Mouse (Mus musculus) small intestine, adult 2 months (tissue): ENCODE results near the gene Azin2. TPM values are rescaled to one million over a fixed set of nuclear protein-coding genes. Genes with fewer than 3 reads are reported as not detected.

Source experiments
- H3K27ac ChIP-seq: fragments of 200-500 bp; 2 replicates; pipeline ENCODE4 v1.5.1; 2012; ENCODE audit warnings: low read depth, low read length, control low read depth, inconsistent platforms; ENCODE audit not compliant: insufficient read depth
- H3K27me3 ChIP-seq: fragments of 200-500 bp; 2 replicates; pipeline ENCODE4 v1.6.1; 2012; ENCODE audit warnings: mild to moderate bottlenecking, moderate library complexity, low read length, inconsistent platforms; ENCODE audit not compliant: control insufficient read depth, insufficient read depth
- H3K36me3 ChIP-seq: fragments of 200-500 bp; 2 replicates; pipeline ENCODE4 v1.6.1; 2012; ENCODE audit warnings: mild to moderate bottlenecking, low read length, control low read depth, inconsistent platforms; ENCODE audit not compliant: control insufficient read depth, insufficient read depth
- H3K4me1 ChIP-seq: fragments of 200-500 bp; 2 replicates; pipeline ENCODE4 v1.6.1; 2012; ENCODE audit warnings: low read length, inconsistent platforms, mixed read lengths; ENCODE audit not compliant: control insufficient read depth, insufficient read depth, insufficient read length
- H3K4me3 ChIP-seq: fragments of 200-500 bp; 2 replicates; pipeline ENCODE4 v1.5.1; 2012; ENCODE audit warnings: low read depth, mild to moderate bottlenecking, control low read depth, inconsistent platforms, low read length, moderate library complexity
- CTCF ChIP-seq: fragments of 200-500 bp; IDR thresholded peaks from 2 replicates; pipeline ENCODE4 v1.5.1; 2012; ENCODE audit warnings: low read depth, mild to moderate bottlenecking, control low read depth, inconsistent platforms, low read length, moderate library complexity, mixed read lengths; ENCODE audit not compliant: insufficient replicate concordance, insufficient read length; ENCODE audit errors: extremely low read depth
- POLR2A ChIP-seq: fragments of 200-500 bp; IDR thresholded peaks from 2 replicates; pipeline ENCODE4 v1.6.1; 2012; ENCODE audit warnings: low read depth, mild to moderate bottlenecking, control low read depth, inconsistent platforms, low read length, moderate library complexity
- WGBS: fragments of 180-500 bp; shearing (Covaris S2); methylation state at CpG from one replicate; pipeline ENCODE4 v1.1.7; 2018; 5-methylcytosine and 5-hydroxymethylcytosine counted together
- polyA plus RNA-seq: library from polyadenylated mRNA; depleted of rRNA; stranded (reverse); fragments of >200 nt; gene quantifications from 2 replicates; pipeline ENCODE4 v1.2.3, GENCODE M21; 2012

The Azin2 gene
- polyA plus RNA-seq, 1 experiment, result 3.2 TPM

GRCm38 (mm10) chr4:128998401-128998800, 36.2 kb upstream of the Azin2 start:
- Histone ChIP-seq H3K4me1 (peaks cover 38% of the 10 kb centered on the region), H3K27ac (no peak overlapping the region)

GRCm38 (mm10) chr4:128997258-128997657, 35.0 kb upstream of the Azin2 start:
- Histone ChIP-seq H3K27me3 (no peaks in the 10 kb centered on the region), H3K4me3 (peak overlapping the region; percentile 8; the same call in 1 of the 2 replicates), H3K4me1 (peaks cover 39% of the 10 kb centered on the region), H3K36me3 (peaks cover 30% of the 10 kb centered on the region), H3K27ac (peak overlapping the region; percentile 60)
- TF ChIP-seq CTCF (no peak), POLR2A (no peak)
- 20% methylated on average over 8 of the region's 8 CpGs for WGBS

More at GRCm38 (mm10) chr4:128998401-128998800, 36.2 kb upstream of the Azin2 start:
- Histone ChIP-seq H3K36me3 (peaks cover 39% of the 10 kb centered on the region), H3K4me3 (no peak overlapping the region), H3K27me3 (no peaks in the 10 kb centered on the region)
- no peak for TF ChIP-seq POLR2A
- no peak for TF ChIP-seq CTCF
- WGBS, result 56% methylated on average over 8 of the region's 8 CpGs

- 15% methylated on average over 7 of the region's 7 CpGs for WGBS
- TF ChIP-seq CTCF, result no peak
- no peak for TF ChIP-seq POLR2A
- peak overlapping the region; percentile 96 for H3K27ac ChIP-seq
- H3K36me3 ChIP-seq, result peaks cover 18% of the 10 kb centered on the region
- H3K4me1 ChIP-seq, result peaks cover 41% of the 10 kb centered on the region
- H3K27me3 ChIP-seq, result no peaks in the 10 kb centered on the region
- peak overlapping the region; percentile 98; the same call in 1 of the 2 replicates for H3K4me3 ChIP-seq
Measured at GRCm38 (mm10) chr4:128995238-128995637, 33.0 kb upstream of the Azin2 start.

- no peak for TF ChIP-seq CTCF
- TF ChIP-seq POLR2A, result no peak
- peaks cover 4% of the 10 kb centered on the region for H3K36me3 ChIP-seq
- peak overlapping the region; percentile 96 for H3K27ac ChIP-seq
- peaks cover 38% of the 10 kb centered on the region for H3K4me1 ChIP-seq
- 0% methylated on average over 12 of the region's 12 CpGs for WGBS
- H3K4me3 ChIP-seq, result peak overlapping the region; percentile 98
- H3K27me3 ChIP-seq, result no peaks in the 10 kb centered on the region
Measured at GRCm38 (mm10) chr4:128993675-128994074, 31.4 kb upstream of the Azin2 start.

GRCm38 (mm10) chr4:128993025-128993662, 30.9 kb upstream of the Azin2 start:
- no peaks in the 10 kb centered on the region for H3K27me3 ChIP-seq
- H3K36me3 ChIP-seq, result peaks cover 4% of the 10 kb centered on the region
- H3K4me1 ChIP-seq, result peaks cover 37% of the 10 kb centered on the region
- WGBS, result 1% methylated on average over 49 of the region's 49 CpGs
- peak overlapping the region; percentile 98 for H3K4me3 ChIP-seq
- peak overlapping the region; percentile 96 for H3K27ac ChIP-seq
- no peak for TF ChIP-seq CTCF
- peak; percentile 88 for TF ChIP-seq POLR2A

- WGBS, result 63% methylated on average over 3 of the region's 3 CpGs
- Histone ChIP-seq H3K27ac (peak overlapping the region; percentile 92), H3K4me3 (no peak overlapping the region)
Measured at GRCm38 (mm10) chr4:128992176-128992575, 29.9 kb upstream of the Azin2 start.

GRCm38 (mm10) chr4:128991500-128992008, 29.3 kb upstream of the Azin2 start, which contains the start of gene Ak2:
Gene Ak2, plus strand, starts transcription at chr4:128991958.
- WGBS, result 35% methylated on average over 9 of the region's 9 CpGs
- TF ChIP-seq CTCF (no peak), POLR2A (peak; percentile 22; the same call in 1 of the 2 replicates)

More at GRCm38 (mm10) chr4:128992176-128992575, 29.9 kb upstream of the Azin2 start:
- no peak for TF ChIP-seq CTCF
- TF ChIP-seq POLR2A, result no peak
- Histone ChIP-seq H3K4me1 (peaks cover 33% of the 10 kb centered on the region; the same call in 1 of the 2 replicates), H3K27me3 (no peaks in the 10 kb centered on the region), H3K36me3 (peaks cover 4% of the 10 kb centered on the region)

More at GRCm38 (mm10) chr4:128991500-128992008, 29.3 kb upstream of the Azin2 start, which contains the start of gene Ak2:
- no peak within 1 kb of the TSS for H3K4me3 ChIP-seq
- H3K27ac ChIP-seq, result peak within 1 kb of the TSS; percentile 92
- H3K4me1 ChIP-seq, result peaks cover 30% of the 10 kb centered on the region; the same call in 1 of the 2 replicates
- H3K36me3 ChIP-seq, result peaks cover 2% of the 10 kb centered on the region
- no peaks in the 10 kb centered on the region for H3K27me3 ChIP-seq
